Mouse (Mus musculus): ENCODE measurements around the gene Ptpn11.

- TF ChIP-seq CTCF (IDR thresholded peaks at IDR 0.05; ENCODE audit: control insufficient read depth, insufficient read depth, insufficient read length) (no peak), MAX (IDR thresholded peaks at IDR 0.05) (no peak), MYOD1 (IDR thresholded peaks at IDR 0.05; ENCODE audit: control insufficient read depth, insufficient read length, low read depth) (no peak), USF1 (IDR thresholded peaks at IDR 0.05; ENCODE audit: low read depth) (no peak), CEBPB (IDR thresholded peaks at IDR 0.05; ENCODE audit: low read depth) (no peak), MYOG (IDR thresholded peaks at IDR 0.05; ENCODE audit: control insufficient read depth, extremely low read depth, insufficient read length) (no peak)
Measured at GRCm38 (mm10) chr5:121204132-121205089, 13.2 kb upstream of the Ptpn11 start, which contains the start of gene Rpl6.
